Mouse (Mus musculus): ENCODE measurements around the gene Gm21988. TPM values are rescaled to one million over a fixed set of nuclear protein-coding genes. Genes with fewer than 3 reads are reported as not detected.

The Gm21988 gene
- polyA plus RNA-seq, 1 experiment from 2014 or later = 14.6 TPM

DNA sequence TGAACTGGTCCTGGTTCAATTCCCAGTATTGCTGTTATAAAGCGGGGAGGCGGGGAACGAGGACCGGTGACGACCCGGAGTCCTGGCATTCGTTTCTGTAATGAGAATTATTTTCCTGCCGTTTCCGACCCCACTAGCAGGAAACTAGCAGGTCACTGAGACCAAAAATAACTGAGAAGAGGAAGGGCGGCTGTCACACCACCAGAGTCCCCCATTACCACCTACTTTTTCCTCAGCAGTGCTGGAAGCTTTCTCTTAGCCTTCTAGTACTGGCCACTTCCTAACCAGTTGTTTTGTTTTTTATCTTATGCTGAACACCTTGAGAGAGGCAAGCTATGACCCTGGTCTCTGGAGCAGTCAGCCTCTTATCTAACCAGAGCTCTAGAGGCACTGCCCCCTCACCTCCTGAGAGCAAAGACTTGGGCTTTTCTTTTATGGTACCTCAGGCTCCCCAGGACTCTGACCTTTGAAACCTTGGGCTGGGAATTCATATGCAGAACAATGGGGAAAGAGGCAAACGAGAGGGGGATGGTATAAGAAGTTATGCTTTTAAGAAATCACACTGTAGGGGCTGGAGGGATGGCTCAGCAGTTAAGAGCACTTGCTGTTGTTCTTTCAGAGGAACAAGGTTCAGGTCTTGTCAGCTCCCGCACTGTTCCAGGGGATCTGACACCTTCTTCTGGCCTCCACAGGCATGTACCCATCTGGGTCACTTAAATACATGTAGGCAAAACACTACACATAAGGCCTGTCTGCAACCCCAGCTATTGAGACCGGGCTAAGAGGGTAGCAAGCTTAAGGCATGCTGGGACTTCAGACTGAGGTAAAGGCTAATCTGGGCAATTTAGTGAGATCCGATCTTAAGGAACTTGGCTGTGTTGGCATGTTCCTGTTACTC is 17.8 kb downstream of the Gm21988 start:
- H3K4me1 ChIP-seq = peaks cover 39% of the 10 kb centered on the region
- H3K27me3 ChIP-seq = peaks cover 48% of the 10 kb centered on the region
- H3K9ac ChIP-seq = peak overlapping the region; percentile 62
- H3K36me3 ChIP-seq = peaks cover 17% of the 10 kb centered on the region
- H3K4me2 ChIP-seq (replicated peaks) = peak overlapping the region; percentile 86
- H3K9me3 ChIP-seq (replicated peaks) = no peaks in the 10 kb centered on the region
- no peak for ATAC-seq (ENCODE audit: low FRiP score)
- peak overlapping the region; percentile 53 for H3K4me3 ChIP-seq
- 11% methylated on average over 14 of the region's 14 CpGs for WGBS
- peak overlapping the region; percentile 84 for H3K27ac ChIP-seq

DNA sequence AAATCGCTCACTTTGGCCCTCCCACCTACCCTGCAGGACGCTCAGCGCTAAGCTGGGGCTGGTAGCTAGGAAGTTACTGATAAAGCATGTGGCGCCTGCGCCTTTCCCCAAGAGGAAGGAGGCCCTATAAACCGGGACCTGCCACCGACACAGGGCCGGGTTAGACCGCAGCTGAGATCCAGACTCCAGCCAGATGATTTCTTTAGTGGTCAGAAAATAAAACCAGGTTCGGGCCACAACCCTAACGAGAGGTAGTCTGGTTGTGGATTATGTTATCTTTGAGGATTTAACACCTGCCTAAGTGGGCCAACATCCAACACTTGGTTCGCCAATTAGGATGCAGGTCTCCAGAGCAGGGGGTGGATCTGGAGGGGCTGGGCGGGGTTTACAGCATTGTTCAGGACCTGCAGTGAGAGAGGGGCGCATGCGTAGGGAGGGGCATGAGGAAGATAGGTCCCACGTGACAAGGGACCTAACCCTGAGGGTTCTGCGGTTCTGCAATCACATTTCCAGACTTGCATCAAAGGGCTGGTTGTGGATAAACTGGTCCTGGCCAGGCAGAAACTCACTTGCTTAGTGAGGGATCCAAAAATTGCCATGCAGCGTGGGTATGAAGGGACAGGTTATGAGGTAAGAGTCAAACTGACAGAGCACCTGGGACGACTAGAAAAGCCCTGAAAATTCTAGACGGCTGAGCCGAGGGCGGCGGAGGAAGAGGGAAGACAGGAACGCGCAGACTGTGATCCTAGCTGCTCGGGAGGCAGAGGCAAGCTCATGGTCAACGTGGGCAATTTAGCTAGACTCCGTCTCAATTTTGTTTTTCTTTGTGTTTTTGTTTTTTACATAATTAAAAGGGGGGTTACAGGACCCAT is 18.7 kb downstream of the Gm21988 start, which contains the start of gene Slc16a13:
Gene Slc16a13 (minus strand): TSS at position 334 of the 872 bp plus-strand sequence.
- no peaks in the 10 kb centered on the region for H3K9me3 ChIP-seq (replicated peaks)
- peak within 1 kb of the TSS; percentile 53 for H3K4me3 ChIP-seq
- H3K4me2 ChIP-seq (replicated peaks) = peak within 1 kb of the TSS; percentile 86
- peak; percentile 93 for ATAC-seq (ENCODE audit: low FRiP score)
- H3K36me3 ChIP-seq = peaks cover 21% of the 10 kb centered on the region
- H3K9ac ChIP-seq = peak within 1 kb of the TSS; percentile 75
- H3K27ac ChIP-seq = peak within 1 kb of the TSS; percentile 84
- peaks cover 48% of the 10 kb centered on the region for H3K27me3 ChIP-seq
- H3K4me1 ChIP-seq = peaks cover 32% of the 10 kb centered on the region
- under 1% methylated on average over 28 of the region's 28 CpGs for WGBS

DNA sequence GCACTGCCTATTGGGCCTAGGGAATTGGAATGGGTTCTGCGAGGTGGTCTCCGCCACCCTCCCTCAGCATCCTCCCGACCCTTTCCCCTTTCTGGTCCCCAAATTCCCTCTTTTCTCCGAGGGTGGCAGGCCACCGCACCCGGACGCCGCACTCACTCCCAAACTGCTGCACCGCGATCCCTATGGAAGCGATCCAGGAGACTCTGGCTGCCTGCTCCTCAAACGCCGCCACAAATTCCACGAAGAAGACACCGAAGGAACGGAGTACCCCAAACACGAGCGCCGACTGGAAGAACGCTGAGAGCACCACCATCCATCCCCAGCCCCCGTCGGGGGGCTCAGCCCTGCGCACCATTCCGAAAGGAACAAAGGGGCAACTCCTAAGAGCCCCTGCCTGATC is 19.3 kb downstream of the Gm21988 start:
- peak overlapping the region; percentile 86 for H3K4me2 ChIP-seq (replicated peaks)
- ATAC-seq (ENCODE audit: low FRiP score) = no peak
- H3K27me3 ChIP-seq = peaks cover 48% of the 10 kb centered on the region
- peak overlapping the region; percentile 53 for H3K4me3 ChIP-seq
- H3K27ac ChIP-seq = peak overlapping the region; percentile 84
- 1% methylated on average over 24 of the region's 24 CpGs for WGBS
- peaks cover 21% of the 10 kb centered on the region for H3K36me3 ChIP-seq
- no peaks in the 10 kb centered on the region for H3K9me3 ChIP-seq (replicated peaks)
- peaks cover 30% of the 10 kb centered on the region for H3K4me1 ChIP-seq
- H3K9ac ChIP-seq = peak overlapping the region; percentile 75

DNA sequence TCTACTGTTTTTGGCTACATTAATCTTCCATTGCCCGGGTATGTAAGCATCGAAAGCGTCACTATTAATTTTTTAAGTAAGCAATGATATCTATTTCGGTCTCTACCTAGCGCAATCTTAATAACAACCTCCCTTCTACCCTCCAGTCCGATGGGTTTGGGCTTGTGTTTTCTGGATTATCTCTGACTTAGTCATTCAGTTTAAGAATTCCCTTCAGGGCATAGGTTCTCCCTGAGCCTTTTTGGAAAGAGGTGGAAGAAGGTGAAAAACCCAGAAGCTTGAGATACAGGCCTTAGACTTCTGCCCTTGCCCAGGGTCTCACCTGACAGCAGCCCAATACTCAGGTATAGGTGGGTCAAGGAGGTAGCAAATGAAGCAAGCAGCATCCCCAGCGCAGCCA is 19.8 kb downstream of the Gm21988 start:
- H3K27me3 ChIP-seq = peaks cover 48% of the 10 kb centered on the region
- 54% methylated on average over 7 of the region's 7 CpGs for WGBS
- peaks cover 21% of the 10 kb centered on the region for H3K36me3 ChIP-seq
- H3K9me3 ChIP-seq (replicated peaks) = no peaks in the 10 kb centered on the region
- peaks cover 33% of the 10 kb centered on the region for H3K4me1 ChIP-seq
- peak overlapping the region; percentile 86 for H3K4me2 ChIP-seq (replicated peaks)
- H3K9ac ChIP-seq = peak overlapping the region; percentile 75
- no peak for ATAC-seq (ENCODE audit: low FRiP score)
- H3K27ac ChIP-seq = peak overlapping the region; percentile 84
- peak overlapping the region; percentile 53 for H3K4me3 ChIP-seq

DNA sequence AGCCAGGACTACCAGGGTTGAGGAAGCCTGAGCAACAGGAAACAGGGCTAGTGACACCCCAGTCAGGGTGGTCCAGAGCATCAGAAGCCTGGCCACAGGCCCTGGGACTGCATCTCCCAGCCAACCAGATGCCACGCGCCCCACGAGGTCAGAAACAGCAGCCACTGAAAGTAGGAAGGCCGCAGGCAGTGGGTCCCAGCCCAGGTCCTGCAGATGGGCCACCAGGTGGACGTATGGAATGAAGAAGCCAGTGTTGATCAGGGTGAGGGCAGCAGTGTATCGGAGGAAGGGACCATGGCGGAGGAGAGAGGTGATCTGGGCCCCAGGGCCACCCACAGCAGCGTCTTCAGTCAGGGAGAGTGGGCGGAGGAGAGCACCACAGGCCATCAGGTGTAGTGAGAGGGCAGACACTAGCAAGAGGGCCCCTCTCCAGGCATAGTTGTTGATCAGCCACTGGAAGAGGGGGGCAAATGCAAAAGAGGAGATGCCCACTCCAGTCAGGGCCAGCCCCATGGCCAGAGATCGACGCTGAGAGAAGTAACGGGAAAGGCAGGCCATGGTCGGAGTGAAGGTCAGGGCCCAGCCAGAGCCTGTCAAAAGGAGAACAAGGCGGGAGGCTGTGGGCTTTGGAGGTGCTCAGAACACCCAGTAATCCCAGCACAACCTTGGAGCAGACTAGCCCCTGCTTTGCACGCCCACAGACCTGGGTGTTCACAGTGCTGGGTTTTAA is 20.7 kb downstream of the Gm21988 start:
- Histone ChIP-seq H3K4me2 (replicated peaks) (peak overlapping the region; percentile 86), H3K9ac (peak overlapping the region; percentile 75; the same call in 1 of the 2 replicates), H3K27me3 (peaks cover 48% of the 10 kb centered on the region), H3K4me1 (peaks cover 43% of the 10 kb centered on the region), H3K4me3 (peak overlapping the region; percentile 53; the same call in 1 of the 2 replicates), H3K27ac (no peak overlapping the region), H3K9me3 (replicated peaks) (no peaks in the 10 kb centered on the region), H3K36me3 (peaks cover 21% of the 10 kb centered on the region)
- WGBS = 89% methylated on average over 15 of the region's 15 CpGs
- ATAC-seq (ENCODE audit: low FRiP score) = no peak

DNA sequence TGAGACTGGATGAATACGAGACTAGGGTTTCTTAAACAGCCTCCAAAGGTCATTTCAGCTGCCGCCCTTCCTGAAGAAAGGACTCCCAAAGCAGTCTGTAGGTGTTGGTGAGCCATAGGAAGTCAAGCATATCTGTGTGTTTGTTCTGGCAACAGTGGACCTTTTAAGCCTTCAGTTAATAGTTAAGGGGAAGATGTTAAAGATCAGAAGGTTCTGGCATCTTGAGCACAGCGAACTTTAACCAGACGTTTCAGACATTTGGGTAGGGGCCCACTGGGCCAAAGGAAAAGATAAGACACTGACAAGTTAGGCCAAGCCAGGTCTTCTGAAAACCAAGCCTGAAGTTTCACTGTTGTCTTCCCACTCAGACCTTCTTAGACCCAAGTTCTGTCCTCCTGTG is 21.6 kb downstream of the Gm21988 start:
- 92% methylated on average over 4 of the region's 4 CpGs for WGBS
- Histone ChIP-seq H3K4me3 (no peak overlapping the region), H3K4me2 (replicated peaks) (no peak overlapping the region), H3K27me3 (peaks cover 51% of the 10 kb centered on the region), H3K9me3 (replicated peaks) (no peaks in the 10 kb centered on the region), H3K27ac (no peak overlapping the region), H3K4me1 (peaks cover 47% of the 10 kb centered on the region), H3K9ac (no peak overlapping the region), H3K36me3 (peaks cover 21% of the 10 kb centered on the region)
- no peak for ATAC-seq (ENCODE audit: low FRiP score)

DNA sequence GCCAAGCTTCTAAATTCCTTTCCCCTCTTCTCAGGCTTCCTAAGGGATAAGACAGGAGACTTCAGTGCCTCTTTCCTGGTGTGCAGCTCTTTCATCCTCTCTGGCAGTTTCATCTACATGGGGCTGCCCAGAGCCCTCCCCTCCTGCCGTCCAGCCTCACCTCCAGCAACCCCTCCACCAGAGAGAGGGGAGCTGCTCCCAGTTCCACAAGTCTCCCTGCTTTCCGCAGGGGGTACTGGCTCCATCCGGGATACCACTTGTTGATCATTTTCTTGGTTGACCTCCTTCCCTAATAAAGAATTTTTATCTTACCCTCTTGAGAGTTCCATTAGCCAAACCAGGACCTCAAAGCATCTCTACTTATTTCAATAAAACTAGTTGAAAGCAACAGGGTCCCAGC is 23.5 kb downstream of the Gm21988 start:
- H3K4me3 ChIP-seq = no peak overlapping the region
- 61% methylated on average over 2 of the region's 3 CpGs for WGBS
- peaks cover 35% of the 10 kb centered on the region for H3K4me1 ChIP-seq
- H3K4me2 ChIP-seq (replicated peaks) = no peak overlapping the region
- ATAC-seq (ENCODE audit: low FRiP score) = no peak
- H3K9me3 ChIP-seq (replicated peaks) = no peaks in the 10 kb centered on the region
- peaks cover 21% of the 10 kb centered on the region for H3K36me3 ChIP-seq
- H3K27me3 ChIP-seq = peaks cover 66% of the 10 kb centered on the region
- H3K27ac ChIP-seq = no peak overlapping the region
- H3K9ac ChIP-seq = no peak overlapping the region

DNA sequence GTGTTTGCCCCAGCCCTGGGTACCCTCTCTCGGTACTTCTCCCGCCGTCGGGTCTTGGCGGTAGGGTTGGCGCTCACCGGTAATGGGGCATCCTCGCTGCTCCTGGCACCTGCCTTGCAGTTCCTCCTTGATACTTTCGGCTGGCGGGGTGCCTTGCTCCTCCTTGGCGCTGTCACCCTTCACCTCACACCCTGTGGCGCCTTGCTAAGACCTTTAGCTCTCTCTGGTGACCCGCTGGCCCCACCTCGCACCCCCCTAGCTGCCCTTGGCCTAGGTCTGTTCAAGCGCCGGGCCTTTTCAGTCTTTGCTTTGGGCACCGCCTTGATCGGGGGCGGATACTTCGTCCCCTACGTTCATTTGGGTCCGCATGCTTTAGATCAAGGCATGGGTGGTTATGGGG is 24.3 kb downstream of the Gm21988 start:
- ATAC-seq (ENCODE audit: low FRiP score) = no peak
- Histone ChIP-seq H3K27ac (no peak overlapping the region), H3K27me3 (peaks cover 68% of the 10 kb centered on the region), H3K36me3 (peaks cover 21% of the 10 kb centered on the region), H3K9ac (no peak overlapping the region), H3K4me3 (peak overlapping the region; percentile 33), H3K9me3 (replicated peaks) (no peaks in the 10 kb centered on the region), H3K4me1 (peaks cover 35% of the 10 kb centered on the region), H3K4me2 (replicated peaks) (no peak overlapping the region)
- WGBS = 7% methylated on average over 22 of the region's 22 CpGs

DNA sequence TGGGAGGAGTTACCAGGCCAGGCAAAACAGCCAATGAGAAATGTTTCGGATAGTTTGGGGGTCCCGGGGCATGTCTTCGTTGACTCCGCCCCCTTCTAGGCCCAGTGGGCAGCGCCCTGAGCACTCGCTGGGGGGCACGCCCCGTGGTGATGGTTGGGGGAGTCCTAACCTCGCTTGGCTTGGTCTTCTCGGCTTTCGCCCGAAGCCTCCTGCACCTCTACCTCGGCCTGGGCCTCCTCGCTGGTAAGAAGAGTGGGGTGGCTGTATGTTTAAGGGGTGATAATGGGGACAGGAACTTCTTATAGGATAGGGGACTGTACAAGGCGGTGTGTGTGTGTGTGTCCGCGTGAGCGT is 24.8 kb downstream of the Gm21988 start:
- H3K4me3 ChIP-seq = peak overlapping the region; percentile 33
- WGBS = 6% methylated on average over 18 of the region's 18 CpGs
- H3K36me3 ChIP-seq = peaks cover 21% of the 10 kb centered on the region
- H3K27me3 ChIP-seq = peaks cover 68% of the 10 kb centered on the region
- peaks cover 31% of the 10 kb centered on the region for H3K4me1 ChIP-seq
- no peak; the same call in 1 of the 2 replicates for ATAC-seq (ENCODE audit: low FRiP score)
- H3K9ac ChIP-seq = peak overlapping the region; percentile 59; the same call in 1 of the 2 replicates
- no peak overlapping the region for H3K27ac ChIP-seq
- peak overlapping the region; percentile 57 for H3K4me2 ChIP-seq (replicated peaks)
- H3K9me3 ChIP-seq (replicated peaks) = no peaks in the 10 kb centered on the region

DNA sequence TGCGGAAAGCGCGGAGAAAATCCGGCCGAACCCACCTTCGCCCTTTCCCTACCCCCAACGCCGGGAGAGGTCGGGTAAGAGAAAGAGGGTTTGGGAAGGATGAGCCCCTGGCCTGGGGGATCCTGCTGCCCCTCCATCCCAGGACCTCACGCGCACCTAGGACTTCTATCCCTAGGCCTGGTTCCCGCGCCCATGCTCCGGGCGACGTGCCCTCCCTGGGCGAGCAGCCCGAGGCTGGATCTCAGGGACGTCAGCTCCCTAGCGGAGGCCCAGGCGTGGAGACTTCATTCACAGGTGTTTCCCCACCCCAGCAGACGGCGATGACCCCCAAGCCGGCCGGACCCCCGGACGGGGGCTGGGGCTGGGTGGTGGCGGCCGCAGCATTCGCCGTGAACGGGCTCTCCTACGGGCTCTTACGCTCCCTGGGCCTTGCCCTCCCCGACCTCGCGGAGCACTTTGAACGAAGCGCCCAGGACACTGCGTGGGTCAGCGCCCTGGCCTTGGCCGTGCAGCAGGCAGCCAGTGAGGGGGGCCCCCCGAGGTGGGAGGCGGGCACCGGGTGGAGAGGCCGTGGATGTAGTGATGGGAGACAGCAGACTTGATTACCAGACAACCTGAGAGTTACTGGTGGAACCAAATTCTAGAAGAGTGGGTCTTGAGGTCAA is 25.3 kb downstream of the Gm21988 start:
- peaks cover 26% of the 10 kb centered on the region for H3K4me1 ChIP-seq
- H3K36me3 ChIP-seq = peaks cover 21% of the 10 kb centered on the region
- no peaks in the 10 kb centered on the region for H3K9me3 ChIP-seq (replicated peaks)
- peak overlapping the region; percentile 33 for H3K4me3 ChIP-seq
- ATAC-seq (ENCODE audit: low FRiP score) = peak; percentile 38; the same call in 1 of the 2 replicates
- no peak overlapping the region for H3K27ac ChIP-seq
- H3K4me2 ChIP-seq (replicated peaks) = peak overlapping the region; percentile 57
- WGBS = under 1% methylated on average over 46 of the region's 46 CpGs
- H3K9ac ChIP-seq = peak overlapping the region; percentile 59
- peaks cover 68% of the 10 kb centered on the region for H3K27me3 ChIP-seq

DNA sequence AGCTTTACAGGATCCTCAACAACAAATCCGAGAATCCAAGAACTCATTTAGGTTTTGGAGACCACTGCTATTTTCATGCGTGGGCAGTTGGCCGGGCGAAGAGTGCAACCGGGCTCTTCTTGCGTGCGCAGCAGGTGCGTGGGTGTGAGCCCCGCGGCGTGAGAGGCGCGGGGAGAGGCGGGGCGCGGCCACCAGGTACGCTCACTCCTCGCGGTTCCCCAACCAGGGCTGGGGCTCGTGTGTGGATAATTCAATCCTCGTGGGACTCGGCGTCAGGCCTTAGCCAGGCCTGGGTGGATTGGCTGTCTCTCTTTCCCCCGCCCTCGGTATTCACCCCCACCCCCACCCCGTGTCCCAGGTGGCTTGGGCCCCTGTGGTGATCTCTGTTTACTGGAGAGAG is 25.9 kb downstream of the Gm21988 start:
- WGBS = 7% methylated on average over 26 of the region's 26 CpGs
- peaks cover 19% of the 10 kb centered on the region for H3K36me3 ChIP-seq
- H3K9me3 ChIP-seq (replicated peaks) = no peaks in the 10 kb centered on the region
- H3K9ac ChIP-seq = peak overlapping the region; percentile 59
- peak; percentile 20; the same call in 1 of the 2 replicates for ATAC-seq (ENCODE audit: low FRiP score)
- peak overlapping the region; percentile 57 for H3K4me2 ChIP-seq (replicated peaks)
- H3K27me3 ChIP-seq = peaks cover 68% of the 10 kb centered on the region
- H3K4me3 ChIP-seq = peak overlapping the region; percentile 33
- peaks cover 20% of the 10 kb centered on the region for H3K4me1 ChIP-seq
- H3K27ac ChIP-seq = no peak overlapping the region
